Mouse (Mus musculus): ENCODE data around the gene Bcat2.
A peak's percentile ranks its signal among the peaks of the same experiment; 100 is the strongest.

Gene Bcat2

GRCm38 (mm10) chr7:45625481-45625880 is 55.5 kb downstream of the Bcat2 start:
- no peak for DNase-seq (ENCODE audit: low read depth, low spot score)

DNA sequence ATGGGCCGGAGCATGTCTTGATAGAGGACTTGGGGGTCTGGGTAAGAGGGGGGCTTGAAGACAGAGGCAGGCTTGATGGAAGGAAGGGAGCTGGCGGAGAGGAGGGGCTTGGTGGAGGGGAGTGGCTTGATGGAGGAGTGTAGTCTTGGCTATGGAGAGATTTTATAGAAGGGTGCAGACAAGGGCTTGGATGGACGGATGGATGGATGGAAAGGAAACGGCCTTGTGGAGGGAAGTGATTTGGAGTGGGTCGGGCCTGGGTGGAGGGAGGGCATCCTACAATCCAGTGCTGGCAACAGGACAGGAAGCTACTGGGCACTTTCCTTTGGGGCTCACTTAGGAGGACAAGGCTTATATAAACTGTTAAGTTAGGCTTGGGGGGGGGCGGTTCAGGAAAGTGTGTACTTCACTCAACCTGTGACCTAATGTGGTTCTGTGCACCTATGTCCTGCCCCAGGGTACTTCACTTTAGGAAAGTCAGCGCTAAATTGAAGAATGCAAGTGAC is 56.7 kb downstream of the Bcat2 start:
- no peak for DNase-seq (ENCODE audit: low read depth, low spot score)

DNA sequence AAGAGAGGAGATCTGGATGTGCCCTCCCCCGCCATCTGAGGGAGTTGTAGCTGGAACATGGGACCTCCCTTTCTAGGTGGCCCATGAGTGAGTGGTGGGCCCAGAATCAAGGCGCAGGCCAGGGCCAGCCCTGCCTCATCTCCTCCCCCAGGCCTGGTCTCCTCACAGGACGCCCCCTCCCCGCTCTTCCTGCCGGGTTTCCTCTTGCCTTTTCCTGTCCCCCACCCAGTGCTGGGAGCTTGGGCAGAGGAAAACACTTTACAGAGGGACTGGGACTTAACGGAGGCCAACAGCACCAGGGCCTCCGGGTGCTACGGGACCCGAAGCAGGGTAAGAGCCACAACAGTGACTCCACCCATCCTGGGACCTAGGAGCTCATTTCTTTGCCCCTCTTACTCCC is 57.3 kb downstream of the Bcat2 start, which contains the start of gene Rasip1:
Rasip1 (plus strand) TSS at position 228 of the 400 bp plus-strand sequence.
- no peak for DNase-seq (ENCODE audit: low read depth, low spot score)

DNA sequence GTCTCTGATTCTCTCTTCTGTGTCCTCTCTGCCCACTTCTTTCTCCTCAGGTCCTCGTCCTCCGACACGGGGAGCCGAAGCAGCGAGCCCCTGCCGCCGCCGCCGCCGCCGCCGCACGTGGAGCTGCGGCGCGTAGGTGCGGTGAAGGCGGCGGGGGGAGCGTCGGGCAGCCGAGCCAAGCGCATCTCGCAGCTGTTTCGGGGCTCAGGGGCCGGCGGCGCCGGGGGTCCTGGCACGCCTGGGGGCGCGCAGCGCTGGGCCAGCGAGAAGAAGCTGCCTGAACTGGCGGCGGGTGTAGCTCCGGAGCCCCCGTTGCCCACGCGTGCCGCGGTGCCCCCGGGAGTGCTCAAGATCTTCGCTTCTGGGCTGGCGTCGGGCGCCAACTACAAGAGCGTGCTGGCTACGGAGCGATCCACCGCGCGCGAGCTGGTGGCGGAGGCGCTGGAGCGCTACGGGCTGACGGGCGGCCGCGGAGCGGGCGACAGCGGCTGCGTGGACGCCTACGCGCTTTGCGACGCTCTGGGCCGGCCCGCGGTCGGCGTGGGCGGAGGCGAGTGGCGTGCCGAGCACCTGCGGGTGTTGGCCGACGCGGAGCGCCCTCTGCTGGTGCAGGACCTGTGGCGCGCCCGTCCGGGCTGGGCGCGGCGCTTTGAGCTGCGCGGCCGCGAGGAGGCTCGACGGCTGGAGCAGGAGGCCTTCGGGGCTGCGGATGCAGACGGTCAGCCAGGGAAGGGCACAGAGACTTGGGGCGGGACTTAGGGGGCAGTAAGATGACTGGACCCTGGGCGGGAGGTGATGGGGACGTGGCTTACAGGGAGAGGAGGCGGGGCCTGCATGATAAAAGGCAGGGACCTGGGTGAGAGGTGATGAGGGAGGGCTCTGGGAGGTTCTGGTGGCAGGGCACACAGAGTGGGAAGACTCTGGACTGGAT is 58.7 kb downstream of the Bcat2 start:
- no peak for DNase-seq (ENCODE audit: low read depth, low spot score)

GRCm38 (mm10) chr7:45630064-45630907 is 60.3 kb downstream of the Bcat2 start:
- no peak for DNase-seq (ENCODE audit: low read depth, low spot score)

GRCm38 (mm10) chr7:45632499-45632898 is 62.5 kb downstream of the Bcat2 start:
- no peak for DNase-seq (ENCODE audit: low read depth, low spot score)

GRCm38 (mm10) chr7:45634946-45635681 is 65.2 kb downstream of the Bcat2 start:
- no peak for DNase-seq (ENCODE audit: low read depth, low spot score)

DNA sequence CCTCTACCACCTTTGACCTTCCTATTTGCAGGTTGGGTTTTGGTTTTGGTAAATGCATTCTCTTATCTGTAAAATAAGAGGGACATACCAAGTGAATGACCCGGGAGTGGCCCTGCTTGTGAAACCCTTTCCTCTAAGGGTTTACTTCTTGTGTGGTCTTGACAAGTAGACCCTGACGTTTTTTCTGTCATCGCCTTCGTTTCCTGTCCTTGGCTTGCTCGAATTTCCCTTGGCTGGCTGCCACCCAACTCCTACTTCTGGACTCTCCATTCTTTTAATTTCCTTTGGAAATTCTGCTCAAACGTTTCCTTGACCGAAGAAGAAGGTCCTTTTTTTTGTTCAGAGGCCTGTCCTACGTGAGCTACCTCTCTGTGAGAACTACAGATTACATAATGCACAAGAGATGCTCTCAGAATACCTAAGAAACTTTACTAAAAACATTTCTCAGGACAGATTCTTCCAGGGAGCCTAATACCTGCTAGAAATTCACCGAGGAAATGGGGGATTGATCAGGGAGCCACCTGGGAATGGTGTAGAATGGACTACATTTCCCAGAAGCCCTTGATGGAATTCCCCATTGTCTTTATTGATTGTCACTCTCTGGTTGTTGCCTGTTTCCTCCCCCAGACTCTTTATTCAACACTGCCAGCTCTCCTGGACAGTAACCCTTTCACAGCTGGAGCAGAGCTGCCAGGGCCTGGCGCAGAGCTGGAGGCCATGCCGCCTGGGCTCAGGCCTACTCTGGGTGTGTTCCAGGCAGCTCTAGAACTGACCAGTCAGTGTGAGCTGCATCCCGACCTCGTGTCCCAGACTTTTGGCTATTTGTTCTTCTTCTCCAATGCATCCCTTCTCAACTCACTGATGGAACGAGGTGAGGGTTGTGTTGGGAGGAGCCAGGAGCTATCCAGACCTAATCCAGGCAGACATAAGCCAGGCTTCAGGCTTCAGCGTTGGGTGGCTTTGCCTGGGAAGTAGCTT is 66.0 kb downstream of the Bcat2 start:
- no peak for DNase-seq (ENCODE audit: low read depth, low spot score)

DNA sequence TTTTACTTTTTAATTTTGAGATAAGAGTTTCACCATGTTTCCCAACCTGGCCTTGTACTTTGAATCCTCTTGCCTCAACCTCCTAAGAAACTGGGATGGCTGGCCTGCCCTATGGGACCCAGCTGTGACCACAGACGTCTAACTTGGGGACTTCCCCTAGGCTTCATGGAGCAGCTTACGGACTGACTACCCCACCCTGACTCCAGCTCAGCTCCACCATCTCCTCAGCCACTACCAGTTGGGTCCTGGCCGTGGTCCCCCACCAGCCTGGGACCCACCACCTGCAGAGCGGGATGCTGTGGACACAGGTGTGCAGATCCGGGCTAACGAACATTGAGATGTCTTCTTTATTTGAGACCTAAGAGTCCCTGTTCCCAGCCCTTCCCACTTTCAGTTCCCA is 67.8 kb downstream of the Bcat2 start:
- DNase-seq (ENCODE audit: low read depth, low spot score), result no peak

DNA sequence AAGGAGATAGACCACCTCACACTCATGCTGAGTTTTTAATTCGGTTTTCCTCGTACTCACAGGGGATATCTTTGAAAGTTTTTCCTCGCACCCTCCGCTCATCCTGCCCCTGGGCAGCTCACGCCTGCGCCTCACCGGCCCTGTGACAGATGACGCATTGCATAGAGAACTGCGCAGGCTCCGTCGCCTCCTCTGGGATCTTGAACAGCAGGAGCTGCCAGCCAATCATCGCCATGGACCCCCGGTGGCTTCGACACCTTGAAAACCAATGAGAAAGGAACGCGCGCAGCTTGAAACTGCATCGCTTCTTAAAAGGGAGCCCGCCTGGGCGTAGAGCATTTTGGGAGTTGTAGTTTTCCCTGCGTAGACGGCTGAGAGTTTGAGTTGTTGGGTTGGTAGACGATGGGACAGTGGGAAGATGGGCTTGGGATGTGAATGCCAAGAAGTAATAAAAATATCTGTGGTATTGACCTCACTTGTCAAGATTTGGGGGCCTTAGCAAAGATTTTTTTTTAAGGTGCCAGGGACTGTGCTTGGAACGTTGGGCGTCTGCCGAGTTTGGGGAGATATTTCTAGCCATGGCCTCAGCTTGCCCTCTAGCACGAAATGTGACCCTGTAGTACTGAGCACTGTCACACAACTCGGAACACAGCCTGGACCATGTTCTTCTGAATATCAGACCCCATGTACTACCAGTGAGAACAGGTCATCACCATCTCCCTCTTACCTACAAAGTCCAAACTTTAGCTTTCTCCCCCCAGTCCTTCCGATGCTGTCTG is 68.9 kb downstream of the Bcat2 start:
- DNase-seq (ENCODE audit: low read depth, low spot score), result peak; percentile 83

Data from 3T3-L1 (cell line).